Mouse (Mus musculus): ENCODE results near the gene Prpf4.

Prpf4 gene

GRCm38 (mm10) chr4:62389592-62390512, 18.7 kb upstream of the Prpf4 start:
- no peak for DNase-seq (ENCODE audit: low read depth in 2 of 2, low spot score in 2 of 2)

GRCm38 (mm10) chr4:62391892-62392291, 16.7 kb upstream of the Prpf4 start:
- DNase-seq (ENCODE audit: low read depth in 2 of 2, low spot score in 2 of 2): no peak

- DNase-seq (ENCODE audit: low read depth in 2 of 2, low spot score in 2 of 2): no peak
These were observed 15.1 kb upstream of the Prpf4 start for GRCm38 (mm10) chr4:62393459-62393858.

GRCm38 (mm10) chr4:62395806-62396205, 12.8 kb upstream of the Prpf4 start:
- no peak for DNase-seq (ENCODE audit: low read depth in 2 of 2, low spot score in 2 of 2)

- DNase-seq (ENCODE audit: low read depth in 2 of 2, low spot score in 2 of 2): no peak
These were observed 10.8 kb upstream of the Prpf4 start for GRCm38 (mm10) chr4:62397616-62398365.

- DNase-seq (ENCODE audit: low read depth in 2 of 2, low spot score in 2 of 2): no peak
These were observed 9.6 kb upstream of the Prpf4 start for GRCm38 (mm10) chr4:62398956-62399355.

GRCm38 (mm10) chr4:62406133-62406532, 2.5 kb upstream of the Prpf4 start:
- DNase-seq (ENCODE audit: low read depth in 2 of 2, low spot score in 2 of 2): no peak

GRCm38 (mm10) chr4:62407730-62408582, 641 bp upstream of the Prpf4 start:
- DNase-seq (ENCODE audit: low read depth in 2 of 2, low spot score in 2 of 2): peak; percentile 35 to 55

- no peak for DNase-seq (ENCODE audit: low read depth in 2 of 2, low spot score in 2 of 2)
These were observed 1.0 kb downstream of the Prpf4 start for GRCm38 (mm10) chr4:62409615-62410014.

GRCm38 (mm10) chr4:62410325-62410724, 1.7 kb downstream of the Prpf4 start:
- DNase-seq (ENCODE audit: low read depth in 2 of 2, low spot score in 2 of 2): no peak

GRCm38 (mm10) chr4:62411606-62412005, 3.0 kb downstream of the Prpf4 start:
- DNase-seq (ENCODE audit: low read depth in 2 of 2, low spot score in 2 of 2): no peak

GRCm38 (mm10) chr4:62418448-62418847, 9.9 kb downstream of the Prpf4 start:
- no peak for DNase-seq (ENCODE audit: low read depth in 2 of 2, low spot score in 2 of 2)

- DNase-seq (ENCODE audit: low read depth in 2 of 2, low spot score in 2 of 2): no peak
These were observed 10.5 kb downstream of the Prpf4 start for GRCm38 (mm10) chr4:62419091-62419490.

- no peak for DNase-seq (ENCODE audit: low read depth in 2 of 2, low spot score in 2 of 2)
These were observed 17.3 kb downstream of the Prpf4 start for GRCm38 (mm10) chr4:62425891-62426290.

- DNase-seq (ENCODE audit: low read depth in 2 of 2, low spot score in 2 of 2): no peak
These were observed 19.6 kb downstream of the Prpf4 start for GRCm38 (mm10) chr4:62427978-62428758.

- DNase-seq (ENCODE audit: low read depth in 2 of 2, low spot score in 2 of 2): no peak
These were observed 21.0 kb downstream of the Prpf4 start for GRCm38 (mm10) chr4:62429616-62430015.

- no peak for DNase-seq (ENCODE audit: low read depth in 2 of 2, low spot score in 2 of 2)
These were observed 22.1 kb downstream of the Prpf4 start for GRCm38 (mm10) chr4:62430678-62431077.

GRCm38 (mm10) chr4:62431522-62431921, 22.9 kb downstream of the Prpf4 start:
- DNase-seq (ENCODE audit: low read depth in 2 of 2, low spot score in 2 of 2): no peak

- DNase-seq (ENCODE audit: low read depth in 2 of 2, low spot score in 2 of 2): no peak
These were observed 25.6 kb downstream of the Prpf4 start for GRCm38 (mm10) chr4:62433939-62434870.
